Mouse (Mus musculus): ENCODE results near the gene Csnk1g2.
"Not testable (repeated sequence)": the region's sequence is repeated elsewhere in the genome, so short reads cannot be mapped to it uniquely, and the experiment has no call there.

Csnk1g2 gene

GRCm38 (mm10) chr10:80623457-80624191 is 986 bp downstream of the Csnk1g2 start:
- peak; percentile 76 to 83 for DNase-seq

- DNase-seq = no peak
These were observed 3.1 kb downstream of the Csnk1g2 start for GRCm38 (mm10) chr10:80625764-80626163.

GRCm38 (mm10) chr10:80627685-80628084 is 5.0 kb downstream of the Csnk1g2 start:
- no peak for DNase-seq

GRCm38 (mm10) chr10:80628925-80629324 is 6.3 kb downstream of the Csnk1g2 start:
- DNase-seq = no peak

- DNase-seq = no peak
These were observed 12.7 kb downstream of the Csnk1g2 start for GRCm38 (mm10) chr10:80635345-80635744.

GRCm38 (mm10) chr10:80646936-80647335 is 24.3 kb downstream of the Csnk1g2 start:
- no peak for DNase-seq

GRCm38 (mm10) chr10:80649910-80650309 is 27.3 kb downstream of the Csnk1g2 start:
- DNase-seq = not testable (repeated sequence)

- DNase-seq = no peak
These were observed 27.8 kb downstream of the Csnk1g2 start for GRCm38 (mm10) chr10:80650392-80650791.

GRCm38 (mm10) chr10:80653156-80653720 is 30.6 kb downstream of the Csnk1g2 start:
- no peak for DNase-seq

GRCm38 (mm10) chr10:80654866-80655265 is 32.2 kb downstream of the Csnk1g2 start:
- DNase-seq = no peak

GRCm38 (mm10) chr10:80655406-80656129 is 32.9 kb downstream of the Csnk1g2 start:
- no peak for DNase-seq

- DNase-seq = peak; percentile 88 to 90
These were observed 33.7 kb downstream of the Csnk1g2 start for GRCm38 (mm10) chr10:80656130-80656862.

GRCm38 (mm10) chr10:80656863-80657623 is 34.4 kb downstream of the Csnk1g2 start, which contains the start of gene Btbd2:
Btbd2 (minus strand) TSS chr10:80657071.
- DNase-seq = peak in 1 of 2 experiments; percentile 58

GRCm38 (mm10) chr10:80658194-80658840 is 35.7 kb downstream of the Csnk1g2 start:
- DNase-seq = no peak

- DNase-seq = peak in 1 of 2 experiments; percentile 52
These were observed 36.2 kb downstream of the Csnk1g2 start for GRCm38 (mm10) chr10:80658841-80659202.

GRCm38 (mm10) chr10:80659213-80659612 is 36.6 kb downstream of the Csnk1g2 start:
- peak in 1 of 2 experiments; percentile 58 for DNase-seq

- DNase-seq = peak; percentile 58 to 71
These were observed 38.5 kb downstream of the Csnk1g2 start for GRCm38 (mm10) chr10:80661149-80661548.

- no peak for DNase-seq
These were observed 41.0 kb downstream of the Csnk1g2 start for GRCm38 (mm10) chr10:80663485-80664196.

GRCm38 (mm10) chr10:80664197-80665015 is 41.8 kb downstream of the Csnk1g2 start:
- DNase-seq = no peak

GRCm38 (mm10) chr10:80665016-80665380 is 42.4 kb downstream of the Csnk1g2 start:
- no peak for DNase-seq

Data from thymus, adult 18-20 months (tissue).